Mouse (Mus musculus) MN1 (cell line): Measurements from ENCODE around the gene Armcx1.
"Not testable (repeated sequence)": the region's sequence is repeated elsewhere in the genome, so short reads cannot be mapped to it uniquely, and the experiment has no call there.

Experiments
- DNase-seq: peaks from one replicate; pipeline ENCODE4 v3.0.0-alpha.2; 2016; ENCODE audit warnings: low spot score

Gene Armcx1

GRCm38 (mm10) chrX:134717752-134718308 is at the start of gene Armcx1:
Gene Armcx1 (plus strand): TSS chrX:134717963.
- DNase-seq, result peak; percentile 61

DNA sequence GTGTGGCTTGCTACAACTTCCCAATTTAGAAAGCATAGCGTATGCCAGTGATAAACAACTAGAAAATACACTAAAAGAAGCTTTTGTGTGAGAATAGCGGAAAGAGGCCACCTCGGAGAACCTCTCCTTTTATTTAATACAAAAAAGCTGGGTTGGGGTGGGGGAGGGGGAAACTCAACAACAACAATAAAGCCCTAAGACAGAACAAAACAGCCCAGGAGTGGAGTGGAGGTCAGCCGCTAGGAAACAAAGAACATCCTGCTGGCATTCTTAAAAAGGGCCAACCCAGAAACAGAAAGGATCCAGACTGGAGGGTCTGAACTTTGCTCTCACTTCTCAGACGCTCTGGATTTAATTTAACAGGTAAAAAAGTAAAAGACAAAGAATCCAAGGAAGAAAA is 42.7 kb upstream of the Armcx1 start:
- no peak for DNase-seq

GRCm38 (mm10) chrX:134675959-134676358 is 41.8 kb upstream of the Armcx1 start:
- DNase-seq, result no peak

- DNase-seq, result no peak
Observed at GRCm38 (mm10) chrX:134684936-134685335, 32.8 kb upstream of the Armcx1 start.

DNA sequence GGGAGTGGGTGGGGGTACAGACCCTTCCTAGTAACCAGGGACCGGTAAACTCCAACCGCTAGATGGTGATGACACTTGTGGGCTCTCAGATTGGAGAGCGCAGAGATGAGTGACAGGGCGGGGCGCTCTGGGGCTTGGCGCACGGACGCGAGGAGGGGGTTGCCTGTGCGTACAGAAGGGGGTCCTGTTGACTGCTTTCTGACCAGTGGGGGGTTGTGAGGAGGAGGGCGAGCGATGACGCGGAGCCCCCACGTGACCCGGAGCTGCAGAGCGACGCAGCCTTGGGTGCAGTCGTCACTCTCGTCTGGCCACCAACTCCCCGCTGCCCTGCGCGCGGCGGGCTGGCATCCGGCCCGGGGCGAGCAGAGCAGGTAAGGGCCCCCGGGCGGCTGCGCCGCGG is 31.5 kb upstream of the Armcx1 start, which contains the start of gene Armcx4:
TSS of gene Armcx4 (plus strand) at position 253 of the 400 bp plus-strand sequence.
- DNase-seq, result peak; percentile 76

DNA sequence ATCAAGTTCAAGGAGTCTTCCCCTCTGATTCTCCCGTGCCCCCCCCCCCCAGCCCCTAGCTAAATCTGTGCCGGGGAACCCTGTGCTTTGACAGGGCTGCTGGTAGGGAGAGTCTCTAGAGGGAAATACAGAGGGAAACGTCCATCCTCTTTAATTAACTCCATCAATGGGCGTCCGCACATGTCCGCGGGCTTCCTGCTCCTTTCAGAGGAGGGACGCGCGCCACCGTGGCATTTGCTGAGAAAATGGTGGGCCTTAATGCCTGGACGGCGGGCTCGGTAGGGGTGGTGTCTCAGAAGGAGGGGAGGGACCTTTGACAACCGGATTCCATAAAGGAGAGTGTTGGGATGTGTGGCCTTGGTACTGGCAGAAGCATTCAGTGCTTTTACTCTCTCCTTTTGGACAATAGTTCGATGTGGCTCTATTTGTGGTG is 31.0 kb upstream of the Armcx1 start:
- peak; percentile 35 for DNase-seq

DNA sequence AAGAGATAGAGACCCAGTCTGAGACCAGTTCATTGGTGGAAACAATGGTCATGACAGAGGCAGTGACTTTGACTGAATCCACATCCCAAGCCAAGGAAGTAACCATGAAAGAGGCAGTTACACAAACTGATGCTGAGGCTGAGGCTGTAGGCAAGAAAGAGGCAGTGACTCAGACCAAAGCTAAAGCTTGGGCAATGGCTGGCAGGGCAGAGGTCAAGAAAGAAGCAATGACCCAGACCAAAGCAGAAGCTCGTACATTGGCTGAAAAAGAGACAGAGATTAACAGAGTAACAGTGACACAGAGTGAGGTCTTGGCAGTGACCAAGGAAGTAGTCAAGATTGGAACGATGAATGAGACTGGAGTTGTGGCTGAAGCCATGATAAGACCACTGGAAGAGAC is 28.1 kb upstream of the Armcx1 start:
- no peak for DNase-seq

- DNase-seq, result no peak
Observed at GRCm38 (mm10) chrX:134690871-134691539, 26.8 kb upstream of the Armcx1 start.

- no peak for DNase-seq
Observed at GRCm38 (mm10) chrX:134691540-134691935, 26.2 kb upstream of the Armcx1 start.

DNA sequence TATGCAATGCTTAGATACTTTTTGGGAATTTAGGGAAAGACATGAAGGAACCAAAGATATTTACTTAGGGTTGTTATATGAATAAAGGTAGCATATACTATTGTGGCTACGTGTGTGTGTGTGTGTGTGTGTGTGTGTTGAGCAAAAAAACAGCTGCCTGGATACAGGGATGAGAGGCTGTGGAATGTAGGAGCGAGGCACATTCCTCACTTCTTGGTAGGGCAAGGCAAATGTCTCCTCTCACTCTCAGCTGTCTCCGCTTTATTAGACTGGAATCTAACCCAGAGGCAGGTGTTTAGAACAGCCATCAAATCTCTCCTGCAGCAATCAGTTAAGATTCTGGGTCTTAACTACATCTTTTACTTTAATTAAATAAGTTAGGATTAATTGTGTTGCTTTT is 900 bp upstream of the Armcx1 start:
- DNase-seq, result no peak

GRCm38 (mm10) chrX:134718524-134718923 is 761 bp downstream of the Armcx1 start:
- peak; percentile 55 for DNase-seq

GRCm38 (mm10) chrX:134723762-134724161 is 6.0 kb downstream of the Armcx1 start:
- not testable (repeated sequence) for DNase-seq

DNA sequence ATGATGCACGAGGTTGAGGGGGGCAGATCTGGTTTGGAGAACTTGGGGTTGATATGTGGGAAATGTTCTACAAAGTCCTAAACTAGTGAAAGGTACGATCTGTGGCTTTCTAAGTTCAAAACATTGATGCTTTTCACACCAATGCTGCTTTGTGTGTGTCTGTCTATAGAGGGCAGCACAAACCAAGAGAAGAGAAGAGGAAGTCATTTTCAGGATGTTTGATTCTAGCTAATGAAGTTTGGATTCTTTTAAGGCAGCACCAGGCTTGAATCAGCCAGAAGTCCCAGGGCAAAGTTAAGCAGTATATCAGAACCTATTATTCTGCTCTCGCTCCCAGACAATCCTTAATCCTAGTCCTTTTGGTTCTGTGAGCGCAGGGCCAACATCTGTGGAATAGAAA is 12.0 kb downstream of the Armcx1 start:
- peak; percentile 19 for DNase-seq

DNA sequence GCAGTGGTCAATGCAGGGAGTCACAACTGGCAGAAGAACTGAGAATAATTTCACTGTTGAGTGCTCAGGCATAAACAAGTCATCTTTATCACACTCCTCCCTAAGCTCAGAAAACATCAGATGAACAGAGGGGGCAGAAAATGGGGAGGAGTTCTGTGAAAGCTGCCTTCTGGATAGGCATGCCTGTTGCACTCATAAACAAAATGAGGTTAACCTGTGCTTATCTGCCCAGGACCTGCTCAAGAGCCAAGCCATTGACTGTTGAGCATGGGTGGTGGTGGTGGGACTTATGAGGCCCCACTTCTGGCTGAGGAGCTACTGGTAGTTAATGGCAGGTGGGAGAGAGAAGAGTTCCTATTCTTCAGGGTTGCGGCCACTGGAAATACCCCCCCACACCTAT is 20.0 kb downstream of the Armcx1 start:
- no peak for DNase-seq

- no peak for DNase-seq
Observed at GRCm38 (mm10) chrX:134739160-134739559, 21.4 kb downstream of the Armcx1 start.

GRCm38 (mm10) chrX:134741862-134742261 is 24.1 kb downstream of the Armcx1 start:
- no peak for DNase-seq

DNA sequence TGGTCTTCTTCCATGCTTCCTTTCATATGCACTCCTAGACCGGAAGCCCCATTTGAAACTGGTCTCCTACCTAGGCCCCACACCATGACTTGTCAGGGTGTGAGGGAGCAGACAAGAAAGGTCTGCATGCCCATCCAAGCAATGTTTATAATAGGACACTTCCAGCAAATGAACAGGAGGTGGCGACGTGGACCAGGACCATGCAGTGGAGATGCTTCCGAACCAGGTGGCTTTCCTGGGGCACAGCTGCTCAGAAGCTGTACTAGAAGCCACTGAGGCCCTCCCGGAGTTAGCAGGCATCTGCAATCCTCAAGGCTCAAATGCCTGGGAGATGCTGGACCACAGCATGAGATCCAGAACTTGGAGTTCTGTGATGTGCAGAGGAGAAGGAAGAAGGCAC is 28.7 kb downstream of the Armcx1 start:
- peak; percentile 46 for DNase-seq

- DNase-seq, result peak; percentile 22
Observed at GRCm38 (mm10) chrX:134750764-134751592, 33.2 kb downstream of the Armcx1 start, which contains the start of gene Armcx6. Gene Armcx6 (minus strand): TSS chrX:134751417.

- DNase-seq, result no peak
Observed at GRCm38 (mm10) chrX:134751910-134752309, 34.1 kb downstream of the Armcx1 start.

DNA sequence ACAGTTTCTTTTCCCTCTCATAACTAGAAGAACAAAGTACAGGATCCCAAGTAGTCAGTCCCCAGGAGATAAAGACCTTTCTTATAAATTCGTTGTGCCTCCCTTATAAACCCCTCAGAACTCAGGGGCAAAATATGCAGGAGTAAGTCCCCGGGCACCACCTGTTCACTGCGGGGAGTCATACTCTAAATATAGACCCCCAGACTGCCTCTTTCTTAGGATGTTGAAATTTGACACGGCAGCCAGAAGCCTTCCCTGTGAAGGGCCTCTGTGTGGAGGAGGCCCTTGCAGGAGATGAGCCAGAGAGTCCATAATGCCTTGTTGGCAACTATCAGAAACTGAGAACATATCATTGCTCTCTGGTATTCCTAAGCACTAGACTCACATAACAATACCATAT is 34.8 kb downstream of the Armcx1 start:
- no peak for DNase-seq

- peak; percentile 53 for DNase-seq
Observed at GRCm38 (mm10) chrX:134756434-134757292, 38.9 kb downstream of the Armcx1 start, which contains the start of gene Armcx3. Gene Armcx3 (plus strand): TSS chrX:134756595.
